Mouse (Mus musculus) embryonic fibroblast, embryonic 13.5 days (primary cell): ENCODE data around the gene Dip2b.

Experiments used
- CTCF ChIP-seq: IDR thresholded peaks from 2 replicates; pipeline ENCODE4 v1.5.1; 2011; ENCODE audit warnings: mild to moderate bottlenecking, control low read depth, low read length, moderate library complexity, borderline replicate concordance; ENCODE audit not compliant: insufficient read depth
- POLR2A ChIP-seq: IDR thresholded peaks from 2 replicates; pipeline ENCODE4 v1.6.1; 2011; ENCODE audit warnings: low read depth, mild to moderate bottlenecking, control low read depth, low read length, moderate library complexity

DNA sequence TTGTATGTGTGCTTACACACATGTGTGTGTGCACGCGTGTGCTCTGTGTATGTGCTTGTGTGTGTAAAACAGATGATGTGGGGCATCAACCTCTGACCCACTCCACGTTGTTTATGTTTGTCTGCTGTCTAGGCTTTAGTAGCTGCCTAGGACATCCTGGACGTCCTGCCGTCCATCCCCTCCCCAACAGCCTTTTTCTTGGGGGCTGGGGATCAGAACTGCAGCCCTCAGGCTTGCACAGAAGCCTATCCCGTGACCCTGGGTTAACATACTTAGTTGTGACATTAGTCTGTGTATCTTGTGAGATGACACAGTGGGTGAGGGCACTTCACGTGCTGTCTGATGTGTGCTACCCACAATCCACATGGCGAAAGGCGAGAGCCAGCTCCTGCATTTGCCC, 139.1 kb downstream of the Dip2b start:
- TF ChIP-seq CTCF (no peak), POLR2A (no peak)
